Mouse (Mus musculus) telencephalon, adult 2 months (tissue): ENCODE results near the gene Kdm4d.
"Not testable (repeated sequence)": the region's sequence is repeated elsewhere in the genome, so short reads cannot be mapped to it uniquely, and the experiment has no call there.

Experiments used
- DNase-seq: peaks from one replicate; pipeline ENCODE4 v3.0.0-alpha.2; 2011; ENCODE audit warnings: low read depth, low spot score

The Kdm4d gene

GRCm38 (mm10) chr9:14451120-14451519, 49.2 kb downstream of the Kdm4d start:
- DNase-seq, result not testable (repeated sequence)

- not testable (repeated sequence) for DNase-seq
Measured at GRCm38 (mm10) chr9:14447086-14447485, 53.2 kb downstream of the Kdm4d start.

GRCm38 (mm10) chr9:14440347-14440746, 59.9 kb downstream of the Kdm4d start:
- DNase-seq, result no peak

GRCm38 (mm10) chr9:14433252-14433939, 66.9 kb downstream of the Kdm4d start:
- DNase-seq, result no peak
